Mouse (Mus musculus) liver, embryonic 11.5 days (tissue): ENCODE measurements around the gene H2afy. TPM values are rescaled to one million over a fixed set of nuclear protein-coding genes. Genes with fewer than 3 reads are reported as not detected.
"Not testable (repeated sequence)": the region's sequence is repeated elsewhere in the genome, so short reads cannot be mapped to it uniquely, and the experiment has no call there.

Experiments
- ATAC-seq: fragments of 200-750 bp; cut with Nextera tagmentation; replicated peaks from 2 replicates; pipeline ENCODE4 v1.8.0; 2017; ENCODE audit warnings: moderate number of reproducible peaks, mild to moderate bottlenecking, moderate TSS enrichment, moderate library complexity; ENCODE audit not compliant: low FRiP score
- DNase-seq: peaks from one replicate; pipeline ENCODE4 v3.0.0-alpha.2; 2017; ENCODE audit warnings: low spot score
- H3K27ac ChIP-seq: fragments of 300-500 bp; sonication (generic); 2 replicates; pipeline ENCODE4 v1.5.1; 2014; ENCODE audit warnings: mild to moderate bottlenecking, low read depth, low read length, control low read depth
- H3K27me3 ChIP-seq: fragments of 300-500 bp; sonication (generic); replicated peaks from 2 replicates; pipeline ENCODE4 v1.6.1; 2014; ENCODE audit warnings: low read length, mixed read lengths; ENCODE audit not compliant: control insufficient read depth, insufficient read depth
- H3K36me3 ChIP-seq: fragments of 300-500 bp; sonication (generic); 2 replicates; pipeline ENCODE4 v1.6.1; 2014; ENCODE audit warnings: mild to moderate bottlenecking, low read length, moderate library complexity, mixed read lengths; ENCODE audit not compliant: control insufficient read depth, insufficient read depth
- H3K4me1 ChIP-seq: fragments of 300-500 bp; sonication (generic); replicated peaks from 2 replicates; pipeline ENCODE4 v1.6.1; 2014; ENCODE audit warnings: low read length, mixed read lengths; ENCODE audit not compliant: control insufficient read depth, insufficient read depth
- H3K4me2 ChIP-seq: fragments of 300-500 bp; sonication (generic); 2 replicates; pipeline ENCODE4 v1.6.1; 2014; ENCODE audit warnings: mild to moderate bottlenecking, control low read depth, moderate library complexity
- H3K4me3 ChIP-seq: fragments of 300-500 bp; sonication (generic); 2 replicates; pipeline ENCODE4 v1.5.1; 2014; ENCODE audit warnings: low read depth, low read length, control low read depth
- H3K9ac ChIP-seq: fragments of 300-500 bp; sonication (generic); 2 replicates; pipeline ENCODE4 v1.6.1; 2014; ENCODE audit warnings: low read depth, low read length, control low read depth
- H3K9me3 ChIP-seq: fragments of 300-500 bp; sonication (generic); 2 replicates; pipeline ENCODE4 v1.6.1; 2016; ENCODE audit warnings: low read length, inconsistent platforms, mixed read lengths; ENCODE audit not compliant: control insufficient read depth
- WGBS: fragments of 180-500 bp; shearing (Covaris S2); extraction: QIAGEN DNeasy Blood & Tissue Kit; methylation state at CpG from one replicate; pipeline ENCODE4 v1.1.7; 2014; 5-methylcytosine and 5-hydroxymethylcytosine counted together
- polyA plus RNA-seq: library from polyadenylated mRNA; unstranded; fragments of >200 nt; fragmentation: Nextera tagmentation; extraction: Ambion mirVana; gene quantifications from 2 replicates; pipeline ENCODE4 v1.2.1, GENCODE M21; 2014

H2afy gene
- polyA plus RNA-seq, 1 experiment from 2014 or later: 233 TPM

DNA sequence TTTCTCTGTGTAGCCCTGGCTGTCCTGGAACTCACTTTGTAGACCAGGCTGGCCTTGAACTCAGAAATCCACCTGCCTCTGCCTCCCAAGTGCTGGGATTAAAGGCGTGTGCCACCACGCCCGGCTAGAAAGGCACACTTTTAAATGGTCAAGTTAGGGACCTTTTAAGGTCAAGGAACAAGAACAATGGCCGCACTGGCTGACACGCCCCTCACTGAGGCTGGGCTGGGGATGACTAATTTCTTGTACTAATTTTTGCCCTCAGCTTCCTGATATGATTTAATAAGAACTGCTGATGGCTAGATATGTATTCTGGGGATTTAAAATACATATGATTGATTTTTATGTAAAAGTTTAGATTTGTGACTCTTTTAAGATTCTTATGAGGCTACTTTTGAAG lies 108.2 kb downstream of the H2afy start:
- H3K27ac ChIP-seq, H3K27me3 ChIP-seq, ATAC-seq, H3K4me1 ChIP-seq, H3K4me2 ChIP-seq, H3K9ac ChIP-seq, H3K4me3 ChIP-seq, H3K9me3 ChIP-seq, H3K36me3 ChIP-seq, DNase-seq: not testable (repeated sequence)
- WGBS: 81% methylated on average over 5 of the region's 5 CpGs

- Histone ChIP-seq H3K4me2 (no peak overlapping the region), H3K4me3 (no peak overlapping the region), H3K9me3 (no peaks in the 10 kb centered on the region), H3K36me3 (no peaks in the 10 kb centered on the region), H3K27ac (no peak overlapping the region), H3K4me1 (no peaks in the 10 kb centered on the region), H3K9ac (no peak overlapping the region), H3K27me3 (no peaks in the 10 kb centered on the region)
- 83% methylated on average over 5 of the region's 5 CpGs for WGBS
- DNase-seq (no peak), ATAC-seq (no peak)
Observed at GRCm38 (mm10) chr13:56026623-56027022, 109.5 kb downstream of the H2afy start.

DNA sequence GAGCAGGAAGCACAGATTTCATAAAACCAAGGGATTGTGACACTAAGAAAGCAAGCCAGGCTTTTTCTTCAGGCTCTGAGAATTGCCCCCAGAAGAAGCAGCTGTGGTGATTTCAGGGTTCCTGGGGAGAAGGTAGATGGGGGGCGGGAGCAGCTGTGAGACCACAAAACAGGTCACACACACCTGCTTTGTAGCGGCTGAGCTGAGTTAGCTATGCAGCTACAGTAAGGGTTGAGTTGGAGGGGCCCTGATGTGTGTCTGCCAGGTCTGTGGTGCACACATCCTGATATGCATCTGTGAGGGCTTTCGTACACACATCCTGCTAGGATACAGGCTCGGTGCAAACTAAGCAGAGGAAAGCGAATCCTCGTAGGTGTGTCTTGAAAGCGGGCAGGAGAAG lies 110.1 kb downstream of the H2afy start:
- no peaks in the 10 kb centered on the region for H3K4me1 ChIP-seq
- DNase-seq (no peak), ATAC-seq (no peak)
- WGBS: 72% methylated on average over 7 of the region's 7 CpGs
- H3K27ac ChIP-seq: no peak overlapping the region
- H3K4me3 ChIP-seq: no peak overlapping the region
- H3K4me2 ChIP-seq: no peak overlapping the region
- H3K9me3 ChIP-seq: no peaks in the 10 kb centered on the region
- no peaks in the 10 kb centered on the region for H3K36me3 ChIP-seq
- no peaks in the 10 kb centered on the region for H3K27me3 ChIP-seq
- H3K9ac ChIP-seq: no peak overlapping the region

- Histone ChIP-seq H3K27me3 (no peaks in the 10 kb centered on the region), H3K9ac (no peak overlapping the region), H3K4me2 (no peak overlapping the region; the same call in 1 of the 2 replicates), H3K9me3 (no peaks in the 10 kb centered on the region), H3K27ac (no peak overlapping the region), H3K4me3 (no peak overlapping the region), H3K4me1 (no peaks in the 10 kb centered on the region), H3K36me3 (no peaks in the 10 kb centered on the region)
- ATAC-seq (no peak), DNase-seq (no peak)
- WGBS: 49% methylated on average over 14 of the region's 14 CpGs
Observed at GRCm38 (mm10) chr13:56025027-56025410, 111.1 kb downstream of the H2afy start.

DNA sequence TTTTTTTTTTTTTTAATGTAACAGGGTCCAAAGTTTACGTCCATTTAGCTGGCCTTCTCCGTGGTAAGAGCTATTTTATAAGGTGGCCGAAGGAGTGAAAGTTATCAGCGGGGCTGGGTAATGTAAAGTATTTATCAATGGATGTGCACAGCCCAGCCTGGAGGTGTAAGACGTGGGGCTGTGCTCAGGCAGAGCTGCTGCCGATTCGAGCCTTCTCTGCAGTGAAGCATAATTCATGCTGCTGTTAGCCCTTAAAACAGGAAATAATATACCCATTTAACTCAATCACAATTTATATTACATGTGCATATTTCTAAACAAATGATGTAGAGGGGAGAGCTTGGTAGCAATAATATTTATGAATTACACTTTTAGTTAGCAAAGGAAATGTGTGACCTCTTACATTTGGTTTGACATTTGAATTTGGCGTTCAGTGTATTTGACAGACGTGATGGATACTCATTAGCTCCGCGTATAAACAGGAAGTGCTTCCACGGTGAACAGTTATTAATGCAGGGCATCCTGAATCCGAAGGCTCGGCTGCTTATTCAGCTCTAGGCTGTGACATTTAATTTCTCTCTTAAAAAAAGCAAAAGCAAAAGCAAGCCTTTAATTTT lies 111.6 kb downstream of the H2afy start:
- no peaks in the 10 kb centered on the region for H3K27me3 ChIP-seq
- H3K4me1 ChIP-seq: no peaks in the 10 kb centered on the region
- no peak overlapping the region for H3K9ac ChIP-seq
- DNase-seq: no peak
- H3K4me2 ChIP-seq: no peak overlapping the region
- 56% methylated on average over 14 of the region's 14 CpGs for WGBS
- no peaks in the 10 kb centered on the region for H3K9me3 ChIP-seq
- H3K27ac ChIP-seq: no peak overlapping the region
- no peak overlapping the region for H3K4me3 ChIP-seq
- no peak for ATAC-seq
- H3K36me3 ChIP-seq: no peaks in the 10 kb centered on the region

Other genes with a start within 250 kb of the H2afy start
- 1.9 and 2.2 TPM in 2 replicates for gene Tifab, start 42.5 kb upstream of the H2afy start, polyA plus RNA-seq
- gene Neurog1, start 115.8 kb upstream of the H2afy start, polyA plus RNA-seq: not detected in 2 replicates
- gene Cxcl14, start 160.2 kb upstream of the H2afy start, polyA plus RNA-seq: 3.0 and 5.9 TPM in 2 replicates